Mouse (Mus musculus) v-Abl transformed pro-B cells (cell line): Measurements from ENCODE around the gene H1foo.

Experiments
- in situ Hi-C, 2 experiments: fragments of 400-800 bp; cut with MboI; formaldehyde crosslinking; loops; one replicate each; pipeline ENCODE4 v1.15.1; 2025; ENCODE audit not compliant: unreplicated experiment in 2 of 2

The H1foo gene

DNA sequence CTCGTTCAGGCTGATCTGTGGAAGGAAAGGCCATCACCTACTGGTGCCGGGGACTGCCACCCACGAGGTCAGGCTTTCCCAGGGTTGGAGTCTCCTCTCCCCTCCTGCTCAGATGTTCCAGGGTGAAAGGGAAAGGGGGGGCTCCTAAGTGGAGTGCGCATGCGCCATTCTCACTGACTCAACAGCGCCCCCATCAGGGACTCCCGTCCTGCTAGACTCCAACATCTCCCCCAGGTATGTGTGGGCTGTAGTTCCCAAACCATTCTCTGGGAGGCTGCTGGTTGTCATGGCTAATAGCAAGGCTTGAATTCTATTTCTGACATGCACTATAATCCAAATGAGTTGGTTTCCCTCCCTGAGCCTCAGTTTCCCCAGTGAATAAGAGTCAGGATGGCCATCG is 33.9 kb downstream of the H1foo start:
- in situ Hi-C loops: no loop called here

DNA sequence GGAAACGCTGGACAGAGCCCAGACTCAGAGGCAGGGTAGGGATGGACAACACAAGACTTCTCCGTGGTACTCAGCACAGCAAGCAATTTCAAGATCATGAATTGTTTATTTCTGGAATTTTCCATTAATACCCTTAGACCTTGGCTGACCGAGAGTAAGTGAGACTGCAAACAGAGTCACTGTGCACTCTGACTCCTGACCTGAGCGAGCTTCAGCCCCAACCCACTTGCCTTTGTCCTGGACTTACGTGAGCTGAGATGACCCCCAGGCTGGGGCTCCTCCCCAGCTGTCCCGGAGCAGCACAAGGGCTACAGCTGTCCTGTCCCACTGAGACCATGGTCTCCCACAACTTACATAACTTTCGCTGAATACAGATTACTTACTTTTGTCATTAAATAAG is 38.2 kb downstream of the H1foo start:
- in situ Hi-C loops: loop anchor here in 1 of 2 experiments (5.0 kb wide), 1 partner anchor 36 kb away; no protein-coding TSS in a partner anchor

DNA sequence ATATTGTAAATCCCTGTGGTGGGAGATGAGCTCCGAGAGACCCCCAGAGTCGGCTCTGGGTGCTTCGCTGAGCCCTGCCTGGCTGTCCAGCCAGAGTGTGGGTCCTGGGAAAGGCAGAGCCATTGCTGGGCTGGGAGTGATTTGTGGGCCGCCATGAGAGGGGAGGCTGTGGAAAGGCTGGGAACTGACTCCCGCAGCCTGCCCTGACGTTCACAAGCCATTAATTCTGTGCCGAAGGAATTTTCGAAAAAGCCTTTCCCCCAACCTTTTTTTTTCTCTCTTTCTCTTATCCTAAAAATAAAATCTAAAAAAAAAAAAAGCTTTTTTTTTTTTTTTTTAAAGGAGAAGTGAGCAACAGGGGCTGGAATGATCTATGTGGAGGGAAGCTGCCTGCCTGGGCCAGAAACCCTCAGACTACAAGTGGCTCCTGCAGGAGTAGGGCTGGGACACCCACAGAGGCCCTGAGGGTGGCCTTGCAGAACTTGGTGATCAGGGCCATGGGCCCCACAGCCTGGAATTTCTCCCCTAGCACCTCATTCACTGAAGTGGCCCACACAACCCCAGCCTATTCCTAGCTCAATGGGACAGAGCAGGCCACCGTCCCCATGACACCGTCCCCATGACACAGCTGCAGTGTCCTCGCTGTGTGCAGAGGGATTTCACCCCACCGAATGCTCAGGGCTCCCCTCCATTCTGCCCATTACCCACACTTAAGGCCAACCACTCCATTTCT is 38.7 kb downstream of the H1foo start:
- in situ Hi-C loops: loop anchor here in 1 of 2 experiments (5.0 kb wide), 1 partner anchor 36 kb away; no protein-coding TSS in a partner anchor

DNA sequence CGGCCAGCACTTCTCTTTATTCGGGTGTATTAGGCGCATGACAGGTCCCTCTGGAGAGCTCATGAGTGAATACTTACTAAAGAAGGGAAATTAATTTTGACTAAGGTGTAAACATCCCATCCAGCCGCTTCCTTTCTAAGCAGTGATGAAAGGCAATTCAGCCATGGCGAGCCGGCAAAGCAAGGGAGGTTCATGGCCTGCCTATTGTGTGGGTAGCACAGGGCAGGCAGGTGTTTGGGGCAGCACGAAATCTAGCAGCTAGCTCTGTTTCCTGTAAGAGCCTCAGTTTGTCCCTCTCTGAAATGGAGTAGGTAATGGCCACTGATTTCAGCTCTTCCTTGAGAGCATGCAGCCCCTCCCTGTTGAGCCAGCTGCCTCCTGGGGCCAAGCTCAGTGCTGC is 39.8 kb downstream of the H1foo start:
- in situ Hi-C loops: loop anchor here in 1 of 2 experiments (5.0 kb wide), 1 partner anchor 37 kb away; no protein-coding TSS in a partner anchor

DNA sequence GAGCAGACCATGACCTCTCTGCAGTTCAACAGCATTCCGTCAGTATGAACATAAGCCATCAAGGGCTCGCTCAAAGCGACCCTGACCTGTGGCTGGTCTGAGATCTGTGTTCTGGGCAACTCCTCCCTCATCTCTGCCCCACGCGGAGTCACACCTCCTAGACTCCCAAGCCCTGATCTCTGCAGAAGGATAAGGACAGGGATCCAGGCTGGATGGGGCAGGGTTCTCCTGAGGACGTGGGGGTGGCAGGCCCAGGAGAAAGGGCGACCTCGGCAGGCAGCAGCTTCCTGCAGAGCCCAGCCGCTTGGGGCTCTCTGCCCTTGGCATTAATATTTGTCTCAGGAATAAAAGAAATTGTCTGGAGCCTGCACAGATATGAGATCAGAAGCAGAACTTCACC is 40.9 kb downstream of the H1foo start:
- in situ Hi-C loops: no loop called here

DNA sequence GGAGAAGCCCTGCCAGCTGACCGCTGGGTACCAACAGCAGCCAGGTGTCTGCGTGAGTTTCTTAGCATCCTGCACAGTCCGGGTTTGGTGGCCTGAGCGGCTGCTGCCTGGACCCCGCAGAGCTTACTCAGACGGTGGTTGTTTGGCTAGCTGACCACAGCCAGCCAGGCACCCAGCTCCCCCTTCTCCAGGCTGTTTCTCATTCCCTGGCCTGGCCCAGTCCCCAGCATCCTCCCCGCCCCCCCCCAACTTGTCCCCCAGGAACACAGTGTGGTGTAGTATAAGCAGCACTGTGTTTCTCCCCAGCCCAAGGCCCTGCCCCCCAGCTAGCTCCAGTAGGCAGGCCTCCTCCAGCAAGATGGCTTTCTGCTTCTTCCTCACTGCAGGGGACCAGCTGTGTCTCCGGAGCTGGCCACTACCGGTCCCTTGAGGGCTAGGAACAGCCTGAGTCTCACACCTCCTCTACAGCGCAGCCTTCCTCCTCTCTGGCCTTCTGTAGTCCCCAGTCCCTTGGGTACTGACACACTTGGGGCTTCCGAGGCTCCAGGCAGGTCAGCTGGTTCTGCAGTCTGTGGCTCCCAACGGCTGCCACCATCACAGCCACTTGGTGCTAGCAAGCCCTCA is 41.8 kb downstream of the H1foo start:
- in situ Hi-C loops: no loop called here

DNA sequence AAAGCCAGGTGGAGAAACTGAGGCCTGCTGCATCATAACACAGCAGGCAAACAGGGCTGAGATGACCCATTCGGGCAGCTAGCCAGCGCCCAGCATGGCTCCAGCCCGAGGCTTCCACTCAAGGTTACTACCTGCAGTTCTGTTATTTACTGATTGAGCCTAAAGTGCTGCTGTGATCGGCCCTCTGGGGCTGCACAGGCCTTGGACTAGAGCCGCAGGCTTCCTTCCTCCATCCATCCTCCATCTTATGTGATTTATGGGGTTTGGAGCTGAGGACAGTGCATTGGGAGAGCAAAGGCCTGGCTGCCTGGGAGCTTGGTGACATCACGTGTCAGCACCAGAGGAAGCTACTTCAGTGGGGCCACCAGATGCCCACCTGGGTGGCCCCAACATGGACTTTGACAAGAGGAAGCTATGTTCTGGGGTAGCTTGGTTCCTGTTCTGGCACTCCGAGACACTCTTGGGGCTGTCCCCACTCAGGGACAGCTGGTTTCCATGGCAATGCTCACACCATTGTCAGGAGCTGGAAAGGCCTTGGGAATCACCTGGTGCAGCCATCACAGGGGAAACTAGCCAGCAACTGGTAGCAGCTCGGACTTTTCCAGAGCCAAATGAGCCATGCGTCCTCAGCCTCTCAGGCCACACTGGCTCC is 42.5 kb downstream of the H1foo start:
- in situ Hi-C loops: no loop called here

DNA sequence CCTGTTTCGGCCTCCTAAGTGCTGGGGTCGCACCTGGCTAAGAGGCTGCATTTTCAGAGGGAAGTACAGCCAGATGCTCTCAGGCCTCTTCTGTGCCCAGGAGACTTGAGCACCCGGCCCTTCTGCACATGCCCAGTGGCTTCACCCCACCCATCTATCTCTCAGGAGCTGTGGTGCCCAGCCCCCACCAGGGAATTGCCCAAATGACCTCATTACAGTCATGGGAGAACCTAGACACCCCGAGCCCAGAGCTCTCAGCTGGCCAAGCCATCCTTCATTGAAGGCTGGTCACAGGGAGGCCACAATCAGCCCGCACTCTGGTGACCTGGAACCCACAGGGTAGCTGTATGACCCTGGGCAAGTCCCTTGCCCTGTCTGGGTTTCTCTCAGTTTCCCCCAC is 44.3 kb downstream of the H1foo start:
- in situ Hi-C loops: no loop called here

DNA sequence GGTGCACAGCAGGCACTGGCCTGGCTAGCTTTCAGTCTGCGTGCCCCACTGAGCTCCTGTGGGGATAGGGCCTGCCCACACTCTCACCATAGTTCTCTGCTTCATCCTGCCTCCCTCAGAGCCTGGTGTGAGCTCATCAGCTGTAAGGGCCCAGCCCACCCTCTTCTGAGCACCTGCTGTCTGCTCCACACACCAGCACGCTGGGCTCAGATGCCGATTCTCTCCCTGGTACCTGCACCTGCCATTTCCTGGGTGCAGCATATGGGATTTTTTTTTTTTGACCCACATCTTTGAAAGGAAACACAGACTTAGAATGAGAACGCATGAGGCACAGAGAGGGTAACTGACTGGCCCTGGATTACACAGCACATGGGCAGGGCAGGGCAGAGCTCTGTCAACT is 44.9 kb downstream of the H1foo start:
- in situ Hi-C loops: no loop called here

DNA sequence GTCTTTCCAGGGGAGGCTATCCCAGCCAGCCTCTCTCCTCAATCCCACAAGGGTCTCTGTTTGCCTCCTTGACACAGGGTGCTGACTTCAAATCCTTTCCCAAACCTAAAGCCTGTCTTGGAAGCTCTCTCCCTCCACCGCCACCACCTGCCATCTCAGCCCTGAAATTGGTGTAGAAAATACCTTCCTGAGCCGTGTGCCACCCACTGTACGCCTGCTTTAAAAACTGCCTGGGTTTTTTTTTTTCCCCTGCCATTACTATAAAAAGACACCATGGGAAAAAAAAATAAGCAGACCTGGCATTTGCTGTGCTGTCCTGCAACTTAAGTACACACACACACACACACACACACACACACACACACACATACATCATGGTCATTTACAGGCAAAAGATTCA is 45.3 kb downstream of the H1foo start:
- in situ Hi-C loops: no loop called here

DNA sequence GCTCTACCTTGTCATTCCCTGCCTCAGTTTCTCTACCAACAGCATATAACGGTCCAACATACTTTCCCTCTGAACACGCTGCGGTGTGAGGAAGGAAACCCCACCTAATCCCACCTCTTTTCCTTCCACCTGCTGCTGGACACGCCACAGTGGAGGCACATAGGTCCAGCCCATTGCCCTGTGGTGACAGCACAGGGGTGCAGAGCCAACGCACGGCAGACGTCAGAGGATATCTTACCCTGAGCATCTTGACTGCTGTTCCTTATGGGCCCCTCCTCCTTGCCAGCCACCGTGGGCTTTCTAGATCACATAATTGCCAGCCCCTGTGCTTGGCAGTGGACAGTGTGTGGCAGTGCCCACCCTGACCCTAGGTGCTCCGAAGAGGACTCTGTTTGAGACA is 45.7 kb downstream of the H1foo start:
- in situ Hi-C loops: no loop called here

DNA sequence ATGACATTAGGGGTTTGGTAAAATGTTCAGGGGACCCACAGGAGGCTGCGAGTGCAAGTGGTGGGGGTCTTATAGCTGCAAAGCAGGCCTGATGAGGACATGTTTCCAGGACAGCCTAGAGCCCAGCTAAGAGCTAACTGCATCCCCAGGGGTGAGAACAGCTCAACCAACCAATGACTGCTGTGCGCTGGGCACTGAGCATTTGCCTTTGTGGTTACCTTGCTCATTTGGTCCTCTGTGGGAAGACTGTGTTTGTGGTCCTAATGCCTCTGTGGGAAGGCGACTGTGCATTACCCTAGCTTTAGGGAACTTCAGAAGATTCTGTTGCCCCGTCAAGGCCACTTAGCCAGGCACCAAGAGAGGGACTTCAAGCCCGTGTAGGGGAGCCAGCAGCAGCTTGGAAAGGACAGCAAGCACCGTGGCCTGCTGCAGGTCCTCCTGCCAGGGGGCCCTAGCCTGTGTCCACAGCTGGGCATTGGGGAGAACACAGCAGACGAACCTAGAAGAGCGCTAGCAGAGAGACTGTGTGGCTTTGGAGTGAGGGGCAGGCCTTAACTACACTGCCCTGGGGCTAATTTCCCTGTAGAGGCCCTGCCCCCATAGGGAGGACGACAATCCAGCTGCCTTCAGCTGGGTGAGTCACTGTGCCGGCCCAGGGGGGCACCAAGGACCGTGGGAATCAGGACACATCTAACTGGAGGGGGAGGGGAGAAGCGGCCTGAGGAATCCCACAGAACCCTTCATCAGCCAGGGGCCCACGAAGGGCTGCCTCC is 46.6 kb downstream of the H1foo start:
- in situ Hi-C loops: no loop called here

DNA sequence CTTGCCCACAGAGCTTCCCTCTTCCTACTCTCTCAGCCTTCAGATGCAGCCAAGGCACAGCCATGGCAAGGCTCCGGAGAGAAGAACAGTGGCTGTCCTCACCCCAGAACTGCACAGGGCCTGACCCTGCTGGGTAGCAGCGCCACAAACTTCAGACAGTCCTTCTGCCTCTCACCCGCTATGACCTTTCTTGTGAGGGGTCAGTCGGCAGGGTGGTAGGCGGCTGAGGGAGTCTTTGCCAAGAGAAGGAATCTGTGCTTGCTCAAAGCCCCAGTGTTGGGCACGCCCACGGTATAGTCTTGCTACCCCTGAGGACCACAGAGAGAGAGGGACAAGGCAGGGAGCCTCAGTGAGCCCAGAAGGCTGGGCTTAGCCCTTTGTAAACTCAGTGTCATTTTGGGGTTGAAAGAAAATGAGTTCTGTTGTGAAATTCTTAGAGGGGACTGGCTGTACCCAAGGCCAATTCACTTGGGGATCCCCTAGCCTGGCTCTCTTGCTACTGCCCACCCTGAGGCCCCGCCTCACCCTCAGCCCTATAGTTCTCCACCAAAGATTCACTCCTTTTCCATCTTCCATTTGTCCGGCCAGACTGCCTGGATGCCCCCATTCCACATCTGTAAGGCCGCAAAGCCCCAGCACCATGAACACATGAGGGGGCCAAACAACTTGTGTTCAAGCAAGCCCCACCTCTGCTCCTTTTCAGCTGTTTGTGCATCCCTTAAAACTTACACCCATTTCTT is 47.3 kb downstream of the H1foo start:
- in situ Hi-C loops: no loop called here

DNA sequence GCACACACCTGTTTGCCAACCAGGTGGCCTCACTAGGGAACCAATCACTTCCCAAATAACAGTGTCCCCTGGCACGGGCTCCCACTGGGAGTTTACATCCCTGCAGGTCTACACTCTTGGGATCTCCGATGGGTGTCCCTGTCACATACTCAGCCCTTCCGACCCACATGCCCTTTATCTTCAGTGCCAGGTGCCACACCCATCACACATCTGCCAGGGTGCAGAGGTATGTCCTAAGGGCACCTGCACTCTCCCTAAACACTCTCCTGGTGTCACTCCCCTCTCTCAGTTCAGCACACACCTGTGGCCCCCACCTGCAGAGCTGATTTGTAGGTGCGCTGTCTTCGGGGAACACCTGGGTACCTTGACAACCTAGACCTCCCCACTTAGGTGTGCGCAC is 48.2 kb downstream of the H1foo start:
- in situ Hi-C loops: no loop called here

DNA sequence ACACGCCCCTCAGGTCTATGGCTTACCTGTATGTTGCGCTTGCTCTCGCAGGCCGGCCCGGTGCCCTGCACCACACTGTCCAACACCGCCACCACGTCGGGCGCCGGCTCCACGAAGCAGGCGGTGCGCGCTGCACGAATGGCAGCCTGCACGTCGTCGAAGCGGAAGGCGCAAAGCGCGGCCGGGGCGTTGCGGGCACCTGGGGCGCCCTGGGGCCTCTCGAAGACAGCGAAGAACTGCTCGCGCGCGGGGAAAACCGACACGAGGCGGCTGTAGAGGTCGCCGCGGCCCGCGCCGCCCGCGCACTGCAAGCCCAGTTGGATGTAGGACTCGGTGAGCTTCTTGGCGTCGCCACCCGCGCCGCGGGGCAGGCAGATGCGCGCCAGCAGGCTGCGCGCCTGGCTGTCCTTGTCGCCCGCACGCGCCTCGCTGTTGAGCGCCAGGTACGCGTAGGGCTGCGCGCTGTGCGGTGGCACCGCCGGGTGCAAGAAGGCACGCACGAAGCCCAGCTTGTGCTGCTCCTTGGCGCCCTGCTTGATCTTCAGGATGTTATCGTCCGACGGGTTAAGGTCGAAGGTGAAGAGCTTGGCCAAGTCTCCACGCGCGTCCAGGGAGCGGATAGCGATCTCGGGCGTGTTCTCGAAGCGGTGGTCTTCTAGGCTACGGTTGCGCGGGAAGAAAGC is 48.9 kb downstream of the H1foo start:
- in situ Hi-C loops: no loop called here

DNA sequence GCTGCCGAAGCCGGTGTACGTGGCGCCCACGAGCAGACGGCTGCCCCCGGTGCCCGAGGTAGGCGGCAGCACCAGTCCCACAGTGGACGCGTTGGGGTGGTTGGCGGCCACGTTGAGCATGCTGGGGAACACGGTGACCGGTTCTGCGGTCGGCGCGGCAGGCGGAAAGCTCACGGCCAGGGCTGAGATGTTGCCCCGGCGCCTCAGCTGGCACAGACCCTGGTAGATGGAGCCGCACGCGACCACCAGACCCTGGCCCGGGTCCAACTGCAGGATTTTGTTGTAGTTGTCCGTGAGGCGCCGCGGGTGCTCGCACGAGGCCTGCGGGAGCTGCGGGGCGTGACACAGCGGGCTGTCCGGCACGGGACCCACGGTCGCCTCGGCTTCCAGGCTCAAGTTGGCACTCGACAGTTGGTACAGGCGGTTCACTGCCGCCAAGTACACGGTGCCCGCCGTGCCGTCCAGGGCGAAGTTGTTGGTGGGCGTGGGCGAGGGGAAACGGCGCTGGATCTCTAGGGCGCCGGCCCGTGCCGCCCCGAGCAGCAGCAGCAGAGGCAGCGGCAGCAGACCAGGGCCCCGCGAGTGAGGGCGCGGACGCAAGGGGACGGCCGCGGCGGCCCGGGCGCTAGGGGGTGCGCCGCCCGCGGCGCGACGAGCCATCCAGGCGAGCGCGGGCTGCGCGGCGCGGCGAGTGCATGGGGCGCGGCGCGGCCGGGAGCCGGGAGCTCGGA is 49.6 kb downstream of the H1foo start:
- in situ Hi-C loops: no loop called here

DNA sequence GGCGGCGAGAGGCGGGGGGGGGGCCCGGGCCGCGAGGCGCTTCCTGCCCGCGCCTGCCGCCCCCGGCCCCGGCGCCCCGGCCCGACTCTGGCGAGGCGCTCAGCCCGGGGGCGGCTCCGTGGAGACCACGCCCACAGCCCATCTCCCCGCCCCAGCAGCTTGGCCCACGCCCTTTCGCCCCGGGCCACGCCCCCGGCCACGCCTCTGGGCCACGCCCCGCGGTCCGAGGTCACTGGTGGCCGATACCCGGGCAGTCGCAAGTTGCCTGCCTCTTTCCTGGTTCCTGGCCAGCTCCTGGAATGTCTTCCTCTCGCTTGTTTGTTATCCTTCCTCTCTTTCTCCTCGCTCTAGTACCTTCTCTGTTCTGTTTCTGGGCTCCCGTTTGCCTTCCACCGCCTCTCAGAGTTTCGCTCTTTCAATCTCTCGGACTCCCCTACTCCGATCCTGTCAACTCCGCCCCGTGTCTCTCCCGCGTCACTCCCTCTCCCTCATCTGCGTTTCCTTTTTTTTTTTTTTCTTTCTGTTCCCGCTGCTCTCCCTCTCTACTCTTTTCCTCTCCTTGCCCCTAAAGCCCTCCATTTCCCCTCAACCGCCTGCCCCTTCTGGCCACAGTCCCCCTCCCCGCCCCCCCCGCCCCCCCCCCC is 50.3 kb downstream of the H1foo start, which contains the start of gene Plxnd1:
Gene Plxnd1 (minus strand): TSS at position 129 of the 644 bp plus-strand sequence.
- in situ Hi-C loops: loop anchor here in 1 of 2 experiments (5.0 kb wide), 1 partner anchor 148 kb away; no protein-coding TSS in a partner anchor

DNA sequence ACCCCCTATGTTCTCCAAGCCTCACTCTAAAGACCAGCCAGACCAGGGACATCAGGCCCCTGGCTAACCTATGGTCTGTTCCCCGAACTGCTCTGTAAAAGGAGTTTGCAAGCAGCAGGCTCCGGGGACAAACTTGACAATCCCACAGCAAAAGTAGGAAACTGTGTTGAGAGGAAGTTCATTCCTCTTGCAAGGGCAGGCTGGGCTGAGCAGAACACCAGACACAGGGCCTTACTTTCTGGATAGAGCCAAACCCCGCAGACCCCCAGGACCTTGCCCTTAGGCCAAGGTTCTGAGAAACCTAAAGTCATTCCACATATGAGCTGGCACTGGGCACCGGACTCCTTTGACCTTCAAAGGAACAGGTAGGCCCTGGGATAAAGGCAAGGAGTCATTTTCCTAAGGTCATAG is 50.8 kb downstream of the H1foo start:
- in situ Hi-C loops: loop anchor here in 1 of 2 experiments (5.0 kb wide), 1 partner anchor 148 kb away; no protein-coding TSS in a partner anchor
